Mouse (Mus musculus): ENCODE measurements around the gene Pik3c2g. TPM values are rescaled to one million over a fixed set of nuclear protein-coding genes. Genes with fewer than 3 reads are reported as not detected.

Pik3c2g gene
- polyA plus RNA-seq (2015; fragmentation: Nextera tagmentation; extraction: Ambion mirVana): 2.5 and 3.0 TPM in 2 replicates

DNA sequence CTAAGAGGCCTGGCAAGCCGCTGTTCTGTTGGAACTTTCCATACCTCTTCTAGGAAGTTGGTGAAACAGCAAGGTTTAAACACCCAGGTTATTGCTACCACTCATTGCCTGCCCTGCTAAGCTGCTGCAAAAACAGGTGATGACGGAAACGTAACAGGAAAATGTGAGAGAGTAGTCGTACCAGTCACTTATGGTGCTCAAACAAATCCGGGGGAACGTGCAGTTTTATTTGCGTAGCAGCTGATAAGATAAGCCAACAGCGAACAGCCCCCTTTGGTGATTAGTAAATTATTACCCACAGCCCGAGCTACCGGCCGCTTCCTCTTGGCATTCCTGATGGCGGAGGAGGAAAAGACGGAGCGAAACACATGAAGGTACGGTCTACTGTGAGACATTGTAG lies at the start of gene Pik3c2g:
TSS of gene Pik3c2g (plus strand) at position 330 of the 400 bp plus-strand sequence.
- peak; percentile 82 for DNase-seq (ENCODE audit: low spot score)
- no peak within 1 kb of the TSS for H3K9ac ChIP-seq (replicated peaks; ENCODE audit: low read depth)
- 13% methylated on average over 15 of the region's 15 CpGs for WGBS
- H3K4me2 ChIP-seq (replicated peaks; ENCODE audit: low read depth, low read length): peak within 1 kb of the TSS; percentile 46
- H3K4me1 ChIP-seq (ENCODE audit: insufficient read depth, low read depth, low read length): no peaks in the 10 kb centered on the region
- no peaks in the 10 kb centered on the region for H3K27me3 ChIP-seq (replicated peaks; ENCODE audit: insufficient read depth, low read length)
- peak within 1 kb of the TSS; percentile 30 for H3K4me3 ChIP-seq (ENCODE audit: low read depth, low read length)
- H3K9me3 ChIP-seq (ENCODE audit: low read length): no peaks in the 10 kb centered on the region
- H3K27ac ChIP-seq (ENCODE audit: low read length): no peak within 1 kb of the TSS
- no peaks in the 10 kb centered on the region for H3K36me3 ChIP-seq (ENCODE audit: insufficient read depth, low read length)
- TF ChIP-seq EP300 (IDR thresholded peaks at IDR 0.05) (peak; percentile 57), CTCF (IDR thresholded peaks at IDR 0.05) (no peak)
- ATAC-seq: peak; percentile 88

DNA sequence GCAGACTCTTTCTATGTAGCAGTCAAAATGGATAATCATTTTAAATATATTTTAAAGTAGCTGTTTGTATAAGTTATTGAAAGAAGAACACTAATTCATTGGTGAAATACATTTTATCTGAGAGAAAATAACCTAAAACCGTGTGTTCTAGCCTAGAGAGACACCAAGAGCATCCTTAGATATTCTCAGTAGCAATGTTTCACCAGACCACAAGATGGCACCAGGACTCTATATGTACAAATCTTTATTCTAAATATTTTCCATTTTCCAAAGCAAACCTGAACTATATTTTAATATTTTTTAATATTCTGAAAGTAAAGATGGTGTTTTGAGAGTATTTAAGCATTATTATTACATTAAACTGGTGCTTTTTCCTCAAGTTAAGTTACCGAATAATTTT lies 48.6 kb upstream of the Pik3c2g start:
- TF ChIP-seq EP300 (IDR thresholded peaks at IDR 0.05) (no peak), CTCF (IDR thresholded peaks at IDR 0.05) (peak; percentile 58)
- 50% methylated on average over 2 of the region's 2 CpGs for WGBS
- Histone ChIP-seq H3K36me3 (ENCODE audit: insufficient read depth, low read length) (no peaks in the 10 kb centered on the region), H3K27me3 (replicated peaks; ENCODE audit: insufficient read depth, low read length) (no peaks in the 10 kb centered on the region), H3K4me2 (replicated peaks; ENCODE audit: low read depth, low read length) (no peak overlapping the region), H3K4me1 (ENCODE audit: insufficient read depth, low read depth, low read length) (no peaks in the 10 kb centered on the region), H3K4me3 (ENCODE audit: low read depth, low read length) (no peak overlapping the region), H3K27ac (ENCODE audit: low read length) (no peak overlapping the region), H3K9ac (replicated peaks; ENCODE audit: low read depth) (no peak overlapping the region), H3K9me3 (ENCODE audit: low read length) (no peaks in the 10 kb centered on the region)
- ATAC-seq (no peak), DNase-seq (ENCODE audit: low spot score) (peak; percentile 40)

DNA sequence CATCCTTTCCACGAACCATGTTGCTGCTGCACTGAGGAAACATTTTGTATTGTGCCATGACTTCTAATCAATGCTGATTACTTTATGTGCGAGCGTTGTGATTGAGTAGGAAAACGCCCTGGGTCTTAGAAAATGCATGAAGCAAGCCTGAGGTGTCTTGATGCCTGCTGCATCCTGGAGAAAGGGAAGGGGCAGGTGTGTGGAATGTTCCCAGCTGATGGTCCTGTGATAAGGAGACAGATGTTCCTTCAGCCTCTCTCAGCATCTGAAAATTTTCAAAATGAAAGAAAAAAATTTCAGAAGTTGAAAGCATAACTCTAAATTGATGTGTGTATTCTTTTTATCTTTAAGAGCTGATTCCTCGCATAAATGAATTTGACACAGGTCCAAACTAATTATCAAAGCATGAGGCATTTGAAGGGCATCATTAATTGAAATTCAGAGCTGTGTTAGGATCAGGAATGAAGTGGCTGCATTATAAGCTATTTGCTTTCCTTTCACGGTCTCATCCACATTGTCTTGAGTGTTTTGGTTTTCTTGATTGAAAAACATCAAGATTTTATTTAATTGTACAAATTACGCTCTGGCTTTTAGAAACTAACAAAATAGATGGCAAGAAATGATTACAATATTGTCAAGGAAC lies 31.4 kb upstream of the Pik3c2g start:
- H3K27ac ChIP-seq (ENCODE audit: low read length): no peak overlapping the region
- no peak overlapping the region for H3K9ac ChIP-seq (replicated peaks; ENCODE audit: low read depth)
- no peaks in the 10 kb centered on the region for H3K9me3 ChIP-seq (ENCODE audit: low read length)
- no peak overlapping the region for H3K4me2 ChIP-seq (replicated peaks; ENCODE audit: low read depth, low read length)
- H3K4me3 ChIP-seq (ENCODE audit: low read depth, low read length): no peak overlapping the region
- 74% methylated on average over 7 of the region's 7 CpGs for WGBS
- H3K27me3 ChIP-seq (replicated peaks; ENCODE audit: insufficient read depth, low read length): no peaks in the 10 kb centered on the region
- no peaks in the 10 kb centered on the region for H3K4me1 ChIP-seq (ENCODE audit: insufficient read depth, low read depth, low read length)
- no peak for DNase-seq (ENCODE audit: low spot score)
- no peak for ATAC-seq
- no peaks in the 10 kb centered on the region for H3K36me3 ChIP-seq (ENCODE audit: insufficient read depth, low read length)
- no peak for TF ChIP-seq EP300 (IDR thresholded peaks at IDR 0.05)
- no peak for TF ChIP-seq CTCF (IDR thresholded peaks at IDR 0.05)

DNA sequence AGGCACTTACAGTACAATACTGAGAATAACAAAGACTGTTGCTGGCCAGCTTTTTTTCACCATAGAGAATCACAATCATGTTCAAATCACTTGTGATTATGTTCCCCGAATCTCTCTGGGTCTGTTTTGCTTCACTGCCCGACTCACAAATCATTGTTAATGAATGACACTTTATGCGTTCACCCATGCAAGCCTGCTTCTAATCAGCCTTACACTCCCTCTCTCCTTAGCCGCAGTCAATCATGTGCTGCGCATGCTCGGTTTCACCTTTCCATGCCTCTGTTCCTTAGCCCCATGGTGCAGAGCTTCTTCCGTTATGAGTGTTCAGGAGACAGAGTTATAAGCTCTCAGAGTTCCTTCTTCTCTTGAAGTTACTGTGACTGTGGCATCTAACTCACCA lies 17.8 kb upstream of the Pik3c2g start:
- Histone ChIP-seq H3K4me3 (ENCODE audit: low read depth, low read length) (no peak overlapping the region), H3K9me3 (ENCODE audit: low read length) (no peaks in the 10 kb centered on the region), H3K4me1 (ENCODE audit: insufficient read depth, low read depth, low read length) (no peaks in the 10 kb centered on the region), H3K4me2 (replicated peaks; ENCODE audit: low read depth, low read length) (no peak overlapping the region), H3K27me3 (replicated peaks; ENCODE audit: insufficient read depth, low read length) (no peaks in the 10 kb centered on the region), H3K27ac (ENCODE audit: low read length) (no peak overlapping the region), H3K9ac (replicated peaks; ENCODE audit: low read depth) (no peak overlapping the region), H3K36me3 (ENCODE audit: insufficient read depth, low read length) (no peaks in the 10 kb centered on the region)
- ATAC-seq (no peak), DNase-seq (ENCODE audit: low spot score) (no peak)
- 77% methylated on average over 7 of the region's 7 CpGs for WGBS
- TF ChIP-seq EP300 (IDR thresholded peaks at IDR 0.05): no peak
- TF ChIP-seq CTCF (IDR thresholded peaks at IDR 0.05): no peak

DNA sequence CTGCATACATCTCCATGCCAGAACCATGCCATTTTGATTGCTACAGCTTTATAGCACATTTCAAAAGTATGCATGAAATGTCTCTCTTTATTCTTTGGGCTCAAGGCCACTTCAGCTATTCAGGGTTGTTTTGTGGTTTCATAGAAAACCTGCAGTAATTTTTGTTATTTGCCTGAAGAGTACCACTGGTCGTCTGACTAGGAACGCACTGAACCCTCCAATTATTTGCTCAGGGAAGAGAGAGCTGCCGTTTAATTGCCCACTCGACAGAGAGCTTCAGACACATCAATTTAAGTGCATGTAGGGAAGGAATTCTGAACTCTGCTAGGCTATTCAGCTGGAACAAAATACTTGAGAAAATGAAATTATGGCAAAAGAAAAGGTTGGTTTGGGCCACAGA lies 11.2 kb upstream of the Pik3c2g start:
- peak; percentile 32 for DNase-seq (ENCODE audit: low spot score)
- Histone ChIP-seq H3K9ac (replicated peaks; ENCODE audit: low read depth) (no peak overlapping the region), H3K36me3 (ENCODE audit: insufficient read depth, low read length) (no peaks in the 10 kb centered on the region), H3K27ac (ENCODE audit: low read length) (no peak overlapping the region; the same call in 1 of the 2 replicates), H3K4me2 (replicated peaks; ENCODE audit: low read depth, low read length) (no peak overlapping the region), H3K27me3 (replicated peaks; ENCODE audit: insufficient read depth, low read length) (no peaks in the 10 kb centered on the region), H3K4me3 (ENCODE audit: low read depth, low read length) (no peak overlapping the region), H3K9me3 (ENCODE audit: low read length) (no peaks in the 10 kb centered on the region), H3K4me1 (ENCODE audit: insufficient read depth, low read depth, low read length) (no peaks in the 10 kb centered on the region)
- 36% methylated on average over 4 of the region's 4 CpGs for WGBS
- peak; percentile 76 for ATAC-seq
- TF ChIP-seq CTCF (IDR thresholded peaks at IDR 0.05) (no peak), EP300 (IDR thresholded peaks at IDR 0.05) (peak; percentile 69)

DNA sequence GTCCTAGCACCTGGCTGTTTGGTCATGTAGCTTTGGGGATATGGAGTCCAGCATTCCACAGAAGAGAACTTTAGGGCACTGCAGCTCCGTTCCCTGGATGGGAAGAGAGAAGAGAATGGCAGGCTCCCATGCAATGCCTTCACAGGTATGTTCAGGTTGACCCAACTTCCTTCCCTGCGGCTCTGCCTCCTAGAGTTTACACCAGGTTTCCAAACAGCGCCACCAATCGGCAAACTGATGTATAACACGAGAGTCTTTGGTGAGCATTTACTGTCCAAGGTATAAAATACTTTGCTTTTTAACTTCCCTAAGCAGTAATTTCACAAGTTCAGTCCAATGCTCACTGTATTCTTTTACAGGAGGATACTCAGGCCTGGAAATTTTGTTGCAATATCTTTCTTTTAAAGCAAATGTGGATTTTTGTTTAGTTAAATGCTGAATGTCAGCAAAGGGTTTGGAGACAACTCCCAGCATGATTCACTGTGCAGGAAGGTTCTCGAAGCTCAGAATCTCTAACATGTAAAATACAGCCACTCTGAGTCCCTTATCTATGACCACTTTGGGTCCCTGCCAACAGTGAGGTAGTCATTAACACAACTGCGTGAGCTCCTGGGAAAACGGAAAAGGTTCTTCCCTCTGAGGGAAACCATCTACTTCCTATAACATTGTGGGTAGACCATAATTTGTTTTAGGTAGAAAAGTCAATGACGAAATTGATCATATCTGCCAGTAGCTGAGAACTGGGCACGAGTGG lies 10.6 kb upstream of the Pik3c2g start:
- DNase-seq (ENCODE audit: low spot score): peak; percentile 57
- H3K4me1 ChIP-seq (ENCODE audit: insufficient read depth, low read depth, low read length): no peaks in the 10 kb centered on the region
- H3K9ac ChIP-seq (replicated peaks; ENCODE audit: low read depth): no peak overlapping the region
- ATAC-seq: peak; percentile 86
- H3K9me3 ChIP-seq (ENCODE audit: low read length): no peaks in the 10 kb centered on the region
- H3K27me3 ChIP-seq (replicated peaks; ENCODE audit: insufficient read depth, low read length): no peaks in the 10 kb centered on the region
- H3K36me3 ChIP-seq (ENCODE audit: insufficient read depth, low read length): no peaks in the 10 kb centered on the region
- H3K4me2 ChIP-seq (replicated peaks; ENCODE audit: low read depth, low read length): peak overlapping the region; percentile 50; the same call in 1 of the 2 replicates
- no peak overlapping the region; the same call in 1 of the 2 replicates for H3K4me3 ChIP-seq (ENCODE audit: low read depth, low read length)
- no peak for TF ChIP-seq EP300 (IDR thresholded peaks at IDR 0.05)
- peak; percentile 60 for TF ChIP-seq CTCF (IDR thresholded peaks at IDR 0.05)
- H3K27ac ChIP-seq (ENCODE audit: low read length): no peak overlapping the region; the same call in 1 of the 2 replicates
- WGBS: 42% methylated on average over 10 of the region's 10 CpGs

Data from lung, postnatal 0 days (tissue).